Mouse (Mus musculus) c-Kit-negative CD71-positive TER-119-positive erythroid progenitor cells, embryonic 14.5 days (primary cell): ENCODE results near the gene Ptprs.

Experiments
- DNase-seq: peaks from one replicate; pipeline ENCODE4 v3.0.0-alpha.2; 2013; ENCODE audit warnings: low read depth, low spot score

Ptprs gene

DNA sequence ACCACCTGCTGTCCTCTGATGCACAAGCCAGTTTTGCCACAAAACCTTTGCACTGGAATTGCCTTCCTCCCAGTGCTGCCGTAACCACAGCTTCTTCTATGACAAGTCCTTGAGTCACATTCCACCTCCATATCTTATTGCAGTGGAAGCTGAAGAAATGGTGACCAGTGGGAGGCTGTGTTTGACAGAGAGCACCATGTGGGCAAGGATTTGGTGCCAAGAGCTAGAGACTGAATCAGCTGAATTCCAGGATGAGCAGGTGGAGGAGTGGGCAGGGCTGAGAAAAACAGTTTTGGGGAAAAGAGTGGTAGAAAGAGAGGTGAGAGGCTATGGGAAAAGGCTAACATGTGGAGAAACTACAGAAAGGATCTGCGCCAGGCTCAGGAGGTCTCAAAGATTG, 17.6 kb upstream of the Ptprs start:
- DNase-seq = no peak

DNA sequence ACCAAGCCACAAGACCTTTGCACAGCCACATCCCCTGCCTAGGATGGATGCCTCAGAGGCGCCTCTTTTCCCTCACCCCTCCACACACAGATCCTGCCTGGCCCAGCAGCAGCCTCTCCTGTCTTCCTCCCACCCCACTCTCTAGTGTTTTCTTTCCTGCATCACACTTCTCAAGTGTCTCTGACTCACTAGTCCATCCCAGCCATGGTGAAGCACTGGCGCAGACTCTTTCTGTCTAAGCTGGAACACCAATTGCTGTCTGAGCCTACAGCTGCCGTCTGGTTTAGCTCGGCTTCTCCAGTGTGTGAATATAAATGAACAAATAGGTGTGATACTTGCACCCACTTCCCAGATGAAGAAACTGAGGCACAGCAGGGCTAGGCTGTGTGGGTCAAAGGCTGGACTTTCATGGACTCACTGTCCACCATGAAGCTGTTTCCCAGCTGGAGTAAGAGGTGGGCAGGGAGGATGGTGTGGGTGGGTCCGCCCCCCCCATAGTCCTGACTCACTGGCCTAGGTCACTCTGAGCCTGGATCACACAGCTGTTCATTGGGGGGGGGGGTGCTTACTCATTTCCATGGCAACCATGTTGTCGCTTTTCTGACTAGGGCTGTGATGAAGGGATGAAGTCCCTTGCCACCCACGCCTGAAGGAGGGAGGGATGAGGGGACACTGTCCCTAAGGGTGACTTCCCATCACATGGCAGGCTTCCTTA, 14.3 kb upstream of the Ptprs start:
- no peak for DNase-seq

DNA sequence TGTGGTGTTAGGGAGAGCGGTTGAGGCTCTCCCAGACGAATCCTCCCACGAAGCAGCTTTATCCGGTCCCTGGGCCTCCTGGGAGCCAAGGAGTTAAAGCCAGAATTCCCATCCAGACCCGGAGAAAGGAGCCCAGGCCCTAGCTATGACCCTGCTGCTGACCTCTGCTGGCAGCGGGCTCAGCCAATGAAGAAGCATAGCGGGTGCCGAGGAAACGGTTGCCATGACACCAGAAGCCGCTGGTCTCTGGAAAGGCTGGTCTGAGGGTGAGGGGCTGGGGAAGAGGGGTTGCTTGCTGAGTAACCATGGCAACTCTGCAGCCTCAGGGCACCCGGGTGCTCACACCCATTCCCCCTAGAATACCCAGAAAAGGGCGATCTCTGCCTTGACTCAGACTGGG, 11.7 kb upstream of the Ptprs start:
- no peak for DNase-seq

DNA sequence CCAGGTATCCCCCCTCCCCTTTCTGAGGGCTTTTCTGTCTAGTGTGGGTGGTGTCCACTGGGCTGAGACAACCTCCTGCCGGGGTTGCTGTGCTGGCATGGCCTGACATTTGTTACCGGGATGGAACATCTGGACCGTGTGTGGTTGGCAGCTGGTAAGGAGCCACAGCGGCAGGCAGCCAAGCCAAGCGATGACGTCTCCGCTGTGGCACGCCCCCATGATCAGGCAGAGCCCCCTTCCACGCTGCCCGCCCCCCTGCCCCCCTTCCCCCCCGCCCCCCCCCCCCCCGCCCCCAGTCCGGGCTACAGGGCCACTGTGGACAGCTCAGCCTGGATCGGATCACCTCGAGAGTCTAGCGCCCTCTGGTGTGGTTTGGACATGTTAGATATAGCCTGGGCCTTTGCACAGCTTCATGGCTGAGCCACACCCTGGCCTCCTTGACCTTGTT, 11.2 kb upstream of the Ptprs start:
- DNase-seq = no peak

DNA sequence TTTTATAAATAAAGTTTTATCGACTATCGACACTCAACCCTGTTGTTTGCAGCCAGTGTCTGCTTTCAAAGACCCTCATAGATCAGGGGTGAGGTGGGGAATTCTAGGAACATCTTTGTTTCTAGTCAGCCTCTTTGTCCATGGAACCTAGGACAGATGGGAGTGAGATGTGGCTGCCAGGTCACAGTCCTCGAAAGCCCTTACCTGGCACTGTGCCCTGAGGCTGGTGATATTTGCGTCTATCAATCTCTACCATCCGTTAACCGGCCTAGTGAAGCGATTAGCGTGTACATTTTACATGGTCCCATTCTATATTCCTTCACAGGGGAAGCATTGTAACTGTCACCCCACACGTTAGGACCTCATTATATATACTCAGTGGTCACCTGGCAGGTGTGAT, 9.6 kb upstream of the Ptprs start:
- no peak for DNase-seq

DNA sequence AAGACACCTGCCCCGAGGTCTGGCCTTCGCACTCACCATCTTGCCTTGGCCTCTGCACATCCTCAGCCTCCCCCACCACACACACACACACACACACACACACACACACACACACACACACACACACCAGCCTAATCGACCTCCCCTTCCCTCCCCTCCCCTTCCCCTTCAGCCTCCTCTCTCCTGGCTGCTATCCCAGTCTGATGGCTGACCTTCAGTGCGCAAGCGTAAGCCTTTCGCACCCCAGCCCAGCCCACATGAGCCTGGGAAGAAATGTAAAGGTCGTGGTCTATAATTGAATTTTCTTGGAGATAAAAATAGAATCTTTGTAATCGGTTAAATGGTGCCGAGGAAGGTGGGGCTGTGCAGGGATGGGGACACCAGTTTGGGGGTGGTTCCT, 8.8 kb upstream of the Ptprs start:
- no peak for DNase-seq

DNA sequence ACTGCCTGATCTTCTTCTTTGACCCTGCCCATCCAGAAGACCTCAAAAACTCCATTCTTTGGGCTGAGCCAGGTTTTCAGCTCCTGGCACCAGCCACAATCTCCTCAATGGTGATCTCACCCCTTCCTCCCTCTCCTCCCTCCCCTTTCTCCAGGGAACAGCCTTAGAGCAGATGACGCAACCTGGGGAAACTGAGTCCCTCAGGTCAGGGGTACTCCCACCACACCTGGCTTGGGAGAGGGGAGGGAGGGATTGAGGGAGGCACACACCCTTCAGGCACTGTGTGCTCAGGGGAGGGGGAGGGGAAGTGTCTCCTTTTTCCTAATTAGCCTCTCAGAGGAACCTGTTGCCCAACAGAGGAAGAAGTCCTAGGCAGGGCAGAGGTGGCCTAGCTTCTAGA, 6.4 kb upstream of the Ptprs start:
- DNase-seq = no peak

DNA sequence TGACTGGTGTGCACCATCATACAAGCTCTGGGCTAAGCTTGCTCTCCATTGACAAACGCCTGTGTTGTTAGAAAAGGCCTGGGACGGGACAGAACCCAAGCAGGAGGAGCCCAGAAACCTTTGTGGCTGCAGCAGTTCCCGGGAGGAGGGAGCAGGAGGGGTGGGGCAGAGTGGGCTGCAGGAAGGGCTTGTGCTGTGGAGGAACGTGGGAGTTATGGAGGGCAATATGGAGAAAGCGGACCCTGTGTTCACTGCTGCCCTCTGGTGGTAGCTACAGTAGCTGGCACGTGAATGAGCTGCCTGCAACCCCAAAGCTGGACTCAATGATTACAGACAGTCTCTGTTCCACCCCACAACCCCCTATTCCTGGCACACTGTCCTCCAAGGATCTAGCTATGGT, 3.1 kb upstream of the Ptprs start:
- DNase-seq = peak; percentile 21

DNA sequence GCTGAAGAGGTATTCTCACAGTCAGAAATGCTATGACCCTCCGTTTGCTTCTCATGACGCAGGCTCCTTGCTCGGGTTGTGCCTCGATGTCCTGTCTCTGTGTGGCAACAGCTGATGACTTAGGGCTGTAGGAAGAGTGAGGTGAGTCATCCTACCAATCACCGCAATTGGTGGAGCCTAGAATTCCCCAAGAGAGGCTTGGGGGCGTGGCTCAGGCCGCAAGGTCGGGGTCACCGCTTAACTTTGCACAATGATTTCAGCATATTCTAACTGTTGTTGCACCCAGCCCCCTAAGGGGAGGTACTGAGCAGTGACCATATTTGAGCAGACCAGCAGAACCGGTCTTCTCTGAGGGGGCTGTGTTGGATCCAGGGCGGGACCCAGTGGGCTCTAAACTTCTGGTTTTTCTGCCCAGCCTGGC, 1.9 kb upstream of the Ptprs start:
- DNase-seq = no peak

DNA sequence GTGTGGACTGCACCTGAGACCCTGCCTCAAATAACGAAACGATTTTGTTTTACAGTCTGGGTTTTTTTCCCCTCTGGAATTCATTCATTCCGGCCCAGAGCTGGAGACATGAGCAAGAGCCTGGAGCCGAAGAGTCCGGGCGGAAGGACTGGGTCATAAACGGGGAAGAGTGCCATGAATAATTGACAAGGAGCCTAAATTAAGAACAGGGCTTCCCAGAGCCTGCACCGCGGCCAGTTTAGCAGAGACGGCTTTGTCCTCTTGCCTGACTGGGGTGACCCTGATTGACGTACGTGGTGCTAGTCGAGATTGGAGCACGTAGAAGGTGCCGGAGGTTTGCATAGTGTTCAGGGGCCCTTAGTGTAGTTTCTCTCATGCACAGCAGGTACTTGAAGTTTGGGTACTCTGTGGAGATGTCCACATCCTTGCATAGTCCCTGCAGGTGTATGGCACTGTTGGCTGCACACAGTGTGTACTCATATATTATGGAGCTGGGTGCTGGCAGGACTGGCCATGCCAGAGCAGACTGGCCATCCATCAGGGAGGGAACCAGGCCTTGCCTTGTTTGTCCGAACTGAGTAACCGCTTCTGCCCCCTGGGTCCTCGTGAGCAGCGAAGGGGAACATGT, 1.0 kb upstream of the Ptprs start:
- no peak for DNase-seq

DNA sequence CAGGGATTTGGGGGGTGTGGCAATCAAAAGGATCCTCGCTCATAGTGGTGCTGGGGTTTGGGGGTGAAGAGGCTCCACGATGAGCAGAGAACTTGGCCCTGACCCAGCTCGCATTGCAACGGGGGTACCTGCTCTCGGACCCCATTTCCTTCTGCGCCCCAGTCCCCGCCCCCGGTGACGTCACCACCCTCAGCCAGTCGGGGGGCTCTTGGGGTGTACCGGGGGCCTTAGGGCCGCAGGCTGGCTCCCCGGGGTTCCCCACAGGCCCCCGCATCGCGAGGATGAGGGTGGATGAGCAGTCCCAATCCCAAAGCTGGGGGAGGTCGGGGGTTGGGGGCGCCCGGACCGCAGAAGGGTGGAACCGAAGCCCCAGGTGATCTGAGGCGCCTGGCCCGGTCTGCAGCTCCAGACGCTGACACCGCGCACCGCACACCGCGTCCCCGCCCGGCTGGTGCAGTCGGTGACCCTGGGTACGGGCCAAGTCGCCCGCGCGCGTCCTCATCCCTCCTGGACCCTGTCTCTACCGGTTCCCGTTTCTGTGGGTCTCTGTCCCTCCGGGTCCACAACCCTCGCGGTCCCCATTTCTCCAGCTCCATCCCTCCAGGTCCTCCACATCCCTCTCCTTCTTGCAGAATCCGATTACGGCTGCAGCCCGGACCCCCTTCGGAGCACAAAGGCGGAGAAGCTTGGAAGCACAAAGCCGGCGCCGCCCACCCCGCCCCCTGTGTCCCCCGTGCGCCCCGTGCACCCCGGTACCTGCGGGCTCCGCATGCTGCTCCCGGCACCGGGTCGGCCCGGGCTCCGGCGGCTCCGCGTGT, 490 bp downstream of the Ptprs start:
- no peak for DNase-seq

DNA sequence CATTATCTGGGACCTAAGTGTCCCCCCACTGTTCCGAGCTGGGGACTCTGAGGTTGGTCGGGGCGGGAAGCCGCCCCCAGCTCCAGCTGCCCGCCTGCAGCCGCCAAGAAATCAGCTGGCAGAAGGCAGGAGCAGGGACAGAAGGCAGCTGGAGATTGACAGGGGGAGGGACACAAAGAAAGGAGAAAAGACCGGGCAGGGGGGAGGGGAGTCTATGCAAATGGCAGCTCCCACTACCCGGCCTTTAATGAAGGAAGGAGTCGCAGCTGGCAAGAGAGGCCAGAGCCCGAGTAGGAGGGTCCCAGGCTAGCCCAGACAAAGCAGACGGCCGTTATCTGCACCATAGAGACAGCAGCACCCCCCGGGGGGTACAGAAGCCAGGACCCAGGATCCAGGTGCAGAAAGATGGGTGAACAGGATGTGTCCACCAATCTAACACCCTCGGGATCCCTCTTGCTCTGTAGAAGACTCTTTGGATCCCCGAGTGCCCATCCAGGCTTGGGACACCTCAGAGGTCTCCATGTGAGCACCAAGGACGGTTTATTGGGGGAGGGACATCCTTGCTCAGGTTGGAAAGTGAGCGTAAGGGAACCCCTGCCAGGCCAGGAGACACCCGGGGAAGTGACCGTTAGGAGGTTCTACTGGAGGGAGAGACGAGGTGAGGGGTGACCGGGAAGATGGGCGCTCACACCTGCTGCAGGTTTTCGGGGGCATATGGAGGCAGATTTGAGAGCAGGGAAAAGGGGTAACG, 1.3 kb downstream of the Ptprs start:
- no peak for DNase-seq

DNA sequence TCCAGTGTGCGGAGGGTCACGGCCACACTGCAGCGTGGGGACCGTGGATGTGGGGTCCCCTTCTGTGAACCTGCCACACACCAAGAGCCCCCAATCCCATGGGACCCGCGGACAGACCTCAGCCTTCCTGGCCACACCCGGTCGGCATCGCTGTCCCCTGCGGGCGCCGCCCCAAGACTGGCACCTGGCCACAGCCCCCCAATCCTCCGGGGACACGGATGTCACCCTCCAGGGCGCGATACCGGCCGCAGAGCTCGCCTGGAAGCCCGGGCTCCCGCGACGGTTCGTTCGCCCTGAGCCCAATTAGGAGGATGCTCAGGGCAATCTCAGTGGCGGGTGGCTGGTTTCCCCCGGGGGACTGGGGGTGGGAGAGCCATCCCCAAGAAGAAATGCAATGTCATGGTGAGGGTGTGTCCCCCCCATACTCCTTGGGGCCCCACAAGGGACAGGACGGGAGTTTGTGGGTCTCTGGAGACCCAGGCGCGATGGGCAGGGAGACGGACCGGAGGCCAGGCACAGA, 1.9 kb downstream of the Ptprs start:
- no peak for DNase-seq

DNA sequence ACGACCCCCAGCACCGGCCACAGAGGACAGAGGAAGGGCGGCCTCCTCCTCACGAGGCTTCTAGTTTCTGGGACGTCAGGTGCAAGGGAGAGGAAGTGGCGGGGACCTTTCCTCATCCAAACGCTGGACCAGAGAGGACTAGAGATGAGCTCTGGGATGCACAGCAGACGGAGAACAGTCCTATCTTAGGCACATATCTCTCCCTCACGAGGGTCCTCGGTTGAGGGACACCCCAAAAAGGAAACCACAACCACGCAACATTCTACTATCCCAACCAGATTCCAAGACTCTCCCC, 2.7 kb downstream of the Ptprs start:
- DNase-seq = no peak

DNA sequence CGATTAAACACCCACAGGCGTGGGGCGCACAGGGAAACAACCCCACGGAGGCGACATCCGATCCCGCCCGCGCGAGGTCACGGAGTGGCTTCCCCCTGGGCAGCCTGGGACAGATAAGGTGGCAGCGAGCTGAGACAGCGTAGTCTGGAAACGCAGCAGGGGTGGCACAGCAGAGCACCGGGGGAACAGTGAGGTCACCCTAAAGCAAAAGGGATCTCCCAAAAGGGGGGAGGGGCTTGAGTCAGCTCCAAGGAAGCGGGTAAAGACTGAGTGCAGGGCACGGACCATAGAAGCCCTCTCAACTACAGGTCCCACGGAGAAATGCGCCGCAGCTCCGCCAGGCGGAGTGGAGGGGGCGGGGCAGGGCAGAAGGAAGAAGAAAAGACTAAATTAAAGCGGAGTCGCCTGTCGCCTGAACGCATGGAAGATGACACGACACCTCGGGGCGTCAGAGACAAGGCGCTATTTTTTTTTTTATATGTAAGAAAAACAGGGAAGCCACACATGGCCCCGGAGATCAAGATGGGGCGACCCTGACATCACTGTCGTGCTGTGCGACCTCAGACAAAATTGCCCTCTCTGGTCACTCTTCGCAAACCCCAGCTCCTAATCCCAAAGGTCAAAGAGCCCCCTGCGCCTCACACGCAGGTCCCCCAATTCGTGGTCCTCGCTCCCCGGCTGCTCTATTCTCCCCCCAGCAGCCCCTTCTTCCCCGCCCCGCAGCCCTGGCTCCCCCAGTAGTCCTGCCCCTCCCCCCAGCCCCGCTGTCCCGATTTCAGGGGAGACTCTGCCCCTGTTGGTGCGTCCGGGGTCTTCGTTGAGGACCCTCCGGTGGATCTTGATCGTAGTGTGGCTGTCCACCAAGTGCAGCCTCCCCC, 3.3 kb downstream of the Ptprs start:
- DNase-seq = no peak

DNA sequence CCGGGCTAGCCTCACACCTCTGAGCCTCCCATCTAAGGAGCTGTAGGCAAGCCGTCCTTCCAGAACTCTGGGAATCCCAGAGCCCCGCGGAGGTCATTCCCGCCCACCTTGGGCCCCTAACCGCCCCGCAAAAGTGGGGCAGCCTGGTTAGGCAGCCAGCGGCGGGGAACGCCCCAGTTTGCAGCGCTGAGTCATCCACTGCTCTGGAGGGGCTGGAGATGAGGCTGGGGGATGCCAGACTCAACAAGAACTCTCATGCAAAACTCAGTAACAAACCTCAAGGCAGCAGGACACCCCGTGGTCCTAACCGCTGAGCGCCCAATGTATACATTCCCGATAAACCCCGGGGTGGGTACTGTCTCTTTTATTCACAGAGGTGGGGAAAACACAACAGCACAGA, 4.2 kb downstream of the Ptprs start:
- DNase-seq = no peak

DNA sequence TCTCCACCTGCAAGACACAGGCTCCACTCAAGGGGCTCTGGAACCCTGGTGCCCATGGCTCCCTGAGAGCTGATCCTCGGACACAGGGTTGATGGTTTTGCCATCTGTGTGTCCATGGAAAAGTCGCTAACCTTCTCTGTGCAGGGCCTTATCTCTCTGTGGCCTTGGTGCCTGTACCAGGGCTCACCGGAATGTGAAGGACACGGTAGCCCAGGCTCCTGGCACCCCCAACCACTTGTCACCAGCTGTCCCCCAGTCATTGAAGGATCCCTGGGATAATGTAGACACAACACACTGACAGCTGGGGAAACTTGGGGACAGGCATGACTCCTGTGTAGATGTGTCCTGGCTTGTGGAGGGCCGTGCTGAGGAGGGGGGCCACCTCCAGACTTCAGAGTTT, 5.1 kb downstream of the Ptprs start:
- DNase-seq = no peak

DNA sequence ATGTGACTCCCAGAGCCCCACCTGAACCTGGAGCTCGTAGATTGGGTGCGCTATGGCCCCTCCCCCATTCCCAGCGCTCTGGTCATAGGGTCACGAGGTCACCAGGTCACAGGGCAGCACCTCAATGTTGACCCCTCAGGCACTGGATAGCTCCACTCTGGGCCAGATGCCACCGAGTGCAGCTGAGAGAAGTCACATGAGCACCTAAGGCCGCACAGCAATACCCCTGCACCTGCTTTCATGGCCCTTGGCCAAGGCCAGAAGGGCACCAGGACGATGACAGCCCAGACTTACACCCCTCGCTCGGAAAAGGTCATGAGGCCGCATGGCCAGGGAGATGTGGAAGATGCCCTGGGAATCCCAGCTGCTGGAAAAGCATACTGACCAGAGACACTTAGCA, 5.7 kb downstream of the Ptprs start:
- no peak for DNase-seq

DNA sequence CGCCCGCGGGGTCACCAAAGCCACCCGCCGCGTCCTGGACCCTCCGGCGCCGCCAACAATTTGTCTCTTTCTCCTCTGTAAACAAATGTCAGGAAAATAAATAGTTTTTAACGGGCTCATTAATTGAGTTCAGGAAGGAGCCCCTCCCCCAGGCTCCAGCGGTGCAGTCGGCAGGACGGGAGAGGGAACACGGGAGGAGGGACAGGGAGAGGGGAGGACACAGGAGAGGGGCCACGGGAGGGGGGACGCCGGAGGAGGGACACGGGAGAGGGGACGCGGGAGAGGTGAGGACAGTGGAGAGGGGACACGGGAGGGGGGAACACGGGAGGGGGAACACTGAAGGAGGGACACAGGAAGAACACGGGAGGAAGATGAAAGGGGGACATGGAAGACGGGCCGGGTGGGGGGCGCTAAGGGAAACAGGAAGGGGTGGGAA, 6.3 kb downstream of the Ptprs start:
- no peak for DNase-seq

DNA sequence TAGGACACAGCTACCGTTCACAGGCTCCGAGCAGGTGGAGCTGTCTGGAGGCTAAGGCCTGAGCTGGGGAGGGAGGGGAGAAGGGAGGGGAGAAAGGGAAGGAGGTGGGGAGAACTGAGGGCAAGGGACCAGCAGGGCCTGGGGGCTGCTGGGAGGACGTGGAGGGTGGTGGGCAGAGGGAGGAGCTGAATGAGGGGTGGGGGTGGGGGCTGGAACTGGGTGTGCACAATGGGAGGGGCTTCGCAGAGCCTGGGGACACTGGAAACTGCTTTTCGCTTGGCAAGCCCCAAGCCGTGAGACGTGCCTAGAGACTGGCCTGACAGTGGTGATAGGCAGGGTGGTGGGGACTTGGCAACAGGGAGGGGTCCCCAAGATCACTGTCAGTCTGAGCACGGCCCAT, 7.0 kb downstream of the Ptprs start:
- DNase-seq = no peak

DNA sequence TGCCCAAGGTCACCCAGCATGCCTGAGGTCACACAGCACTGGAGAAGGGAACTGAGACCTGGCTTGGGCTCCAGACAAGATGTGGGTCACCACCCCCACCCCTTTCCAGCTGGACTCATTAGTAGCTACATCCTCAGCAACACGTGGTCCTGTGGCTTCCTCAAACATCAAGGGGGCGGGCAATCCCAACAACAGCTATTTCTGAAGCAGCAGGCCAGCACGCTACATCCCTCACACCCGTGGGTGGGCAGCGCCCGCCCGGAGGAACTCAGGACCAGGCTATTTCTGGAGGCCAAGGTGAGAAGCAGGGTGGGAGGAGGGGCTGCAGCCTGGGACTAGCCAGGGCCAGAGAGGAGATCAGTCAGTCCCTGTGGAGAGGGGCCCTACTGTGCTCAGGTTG, 7.4 kb downstream of the Ptprs start:
- no peak for DNase-seq
